Mouse (Mus musculus): ENCODE measurements around the gene Fastkd5. TPM values are rescaled to one million over a fixed set of nuclear protein-coding genes. Genes with fewer than 3 reads are reported as not detected.

Gene Fastkd5
- total and polyA plus RNA-seq, 2 experiments: 2.0 to 6.3 TPM

DNA sequence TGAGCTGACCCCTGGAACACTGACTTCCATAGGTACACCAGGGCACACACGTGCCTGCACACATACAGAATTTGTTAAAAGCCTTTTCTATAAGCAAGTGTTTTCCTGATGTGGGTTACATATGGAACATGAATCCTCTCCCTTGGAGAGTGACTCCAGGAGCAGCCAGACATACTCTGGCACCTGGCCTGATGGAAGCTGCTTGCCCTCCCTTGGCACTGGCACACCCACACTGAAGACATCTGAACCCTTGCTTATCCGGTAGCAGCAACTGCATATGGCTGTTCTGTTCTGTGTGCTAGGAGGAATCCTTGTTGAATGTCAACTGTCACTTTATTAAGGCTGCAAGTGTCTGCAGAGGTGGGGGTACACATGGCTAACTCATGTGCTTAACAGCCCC, 38.8 kb downstream of the Fastkd5 start:
- DNase-seq (ENCODE audit: extremely low read depth, low read depth, low spot score): no peak
- H3K36me3 ChIP-seq (ENCODE audit: control insufficient read depth, insufficient read depth, low read length): peaks cover 8% of the 10 kb centered on the region
- H3K79me2 ChIP-seq (ENCODE audit: control insufficient read depth, insufficient read depth, low read length): no peaks in the 10 kb centered on the region
- 95% methylated on average over 2 of the region's 2 CpGs for WGBS
- no peak overlapping the region for H3K27ac ChIP-seq (replicated peaks; ENCODE audit: insufficient read depth, low read depth, low read length)
- H3K9ac ChIP-seq (ENCODE audit: low read depth, low read length): no peak overlapping the region
- no peaks in the 10 kb centered on the region for H3K27me3 ChIP-seq (ENCODE audit: control insufficient read depth, insufficient read depth, low read length)
- H3K4me1 ChIP-seq (ENCODE audit: control insufficient read depth, insufficient read depth, low read length): no peaks in the 10 kb centered on the region
- H3K4me3 ChIP-seq (ENCODE audit: insufficient read depth, low read depth, low read length): no peak overlapping the region
- no peak for TF ChIP-seq POLR2A (IDR thresholded peaks at IDR 0.05; ENCODE audit: extremely low read depth, insufficient read depth, low read length)
- no peak for TF ChIP-seq CTCF (IDR thresholded peaks at IDR 0.05; ENCODE audit: low read depth, low read length)

DNA sequence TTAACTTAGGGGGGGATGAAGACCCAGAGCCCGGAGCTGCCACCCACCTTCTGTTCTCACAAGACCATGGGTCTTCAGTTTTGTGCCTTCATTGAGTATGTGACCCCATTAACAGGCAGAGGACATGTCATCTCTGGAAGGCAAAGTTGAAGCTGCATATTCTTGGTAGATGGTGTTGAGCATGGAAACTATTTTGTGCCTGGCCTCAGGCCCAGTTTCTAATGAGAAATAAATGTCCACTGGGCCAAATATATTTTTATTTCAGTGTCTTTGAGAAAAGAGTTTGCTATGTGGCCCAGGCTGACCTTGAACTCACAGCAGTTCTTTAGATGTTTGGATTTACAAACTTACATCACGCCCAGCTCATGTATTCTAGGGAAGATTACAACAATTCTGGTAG, 40.1 kb downstream of the Fastkd5 start:
- Histone ChIP-seq H3K9ac (ENCODE audit: low read depth, low read length) (no peak overlapping the region), H3K27me3 (ENCODE audit: control insufficient read depth, insufficient read depth, low read length) (no peaks in the 10 kb centered on the region), H3K27ac (replicated peaks; ENCODE audit: insufficient read depth, low read depth, low read length) (no peak overlapping the region), H3K4me1 (ENCODE audit: control insufficient read depth, insufficient read depth, low read length) (no peaks in the 10 kb centered on the region), H3K36me3 (ENCODE audit: control insufficient read depth, insufficient read depth, low read length) (peaks cover 2% of the 10 kb centered on the region; the same call in 1 of the 2 replicates), H3K79me2 (ENCODE audit: control insufficient read depth, insufficient read depth, low read length) (no peaks in the 10 kb centered on the region), H3K4me3 (ENCODE audit: insufficient read depth, low read depth, low read length) (no peak overlapping the region)
- 84% methylated on average over 2 of the region's 2 CpGs for WGBS
- TF ChIP-seq POLR2A (IDR thresholded peaks at IDR 0.05; ENCODE audit: extremely low read depth, insufficient read depth, low read length) (no peak), CTCF (IDR thresholded peaks at IDR 0.05; ENCODE audit: low read depth, low read length) (no peak)
- no peak for DNase-seq (ENCODE audit: extremely low read depth, low read depth, low spot score)

DNA sequence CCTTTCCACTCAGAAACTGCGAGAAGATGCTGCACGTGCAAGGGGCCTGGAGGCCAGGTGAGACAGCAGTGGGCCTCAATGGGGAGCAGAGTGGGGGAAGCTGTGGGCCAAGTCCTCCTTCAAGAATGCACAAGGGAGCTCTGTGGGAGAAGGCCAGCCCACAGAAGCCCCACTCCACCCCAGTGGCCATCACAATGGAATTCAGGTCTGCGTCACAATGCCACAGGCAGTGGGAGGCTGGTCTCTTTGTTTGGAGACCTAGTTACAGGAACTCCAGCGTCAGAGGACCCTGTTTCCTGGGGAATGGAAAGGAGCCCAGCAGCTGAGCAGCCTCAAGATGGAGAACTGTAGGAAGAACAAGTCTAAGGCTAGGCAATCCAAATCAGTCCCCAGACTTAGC, 40.7 kb downstream of the Fastkd5 start:
- no peak for DNase-seq (ENCODE audit: extremely low read depth, low read depth, low spot score)
- no peak for TF ChIP-seq CTCF (IDR thresholded peaks at IDR 0.05; ENCODE audit: low read depth, low read length)
- no peak for TF ChIP-seq POLR2A (IDR thresholded peaks at IDR 0.05; ENCODE audit: extremely low read depth, insufficient read depth, low read length)
- no peak overlapping the region for H3K4me3 ChIP-seq (ENCODE audit: insufficient read depth, low read depth, low read length)
- H3K79me2 ChIP-seq (ENCODE audit: control insufficient read depth, insufficient read depth, low read length): no peaks in the 10 kb centered on the region
- H3K9ac ChIP-seq (ENCODE audit: low read depth, low read length): no peak overlapping the region
- no peak overlapping the region for H3K27ac ChIP-seq (replicated peaks; ENCODE audit: insufficient read depth, low read depth, low read length)
- 81% methylated on average over 4 of the region's 4 CpGs for WGBS
- H3K4me1 ChIP-seq (ENCODE audit: control insufficient read depth, insufficient read depth, low read length): no peaks in the 10 kb centered on the region
- H3K36me3 ChIP-seq (ENCODE audit: control insufficient read depth, insufficient read depth, low read length): no peaks in the 10 kb centered on the region
- no peaks in the 10 kb centered on the region for H3K27me3 ChIP-seq (ENCODE audit: control insufficient read depth, insufficient read depth, low read length)

DNA sequence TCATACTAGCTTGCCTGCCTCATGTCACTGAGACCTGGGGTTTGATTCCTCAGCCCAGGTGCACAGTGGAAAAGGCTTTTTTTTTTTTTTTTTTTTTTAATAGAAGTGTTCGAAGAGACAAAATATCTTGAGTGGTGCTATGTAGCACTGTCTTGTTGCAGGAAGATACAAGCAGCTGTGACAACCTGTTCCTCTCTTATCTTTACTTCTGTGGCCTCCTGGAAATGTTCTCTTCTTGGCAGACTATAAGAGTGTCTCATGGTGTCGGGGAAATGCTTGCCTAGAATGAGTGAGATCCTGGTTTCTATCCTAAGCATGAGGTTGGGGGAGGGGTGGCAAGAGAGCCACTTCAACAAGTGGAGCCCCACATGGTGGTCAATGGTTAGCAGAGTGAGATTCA, 41.5 kb downstream of the Fastkd5 start:
- 67% methylated on average over 2 of the region's 2 CpGs for WGBS
- no peak for TF ChIP-seq POLR2A (IDR thresholded peaks at IDR 0.05; ENCODE audit: extremely low read depth, insufficient read depth, low read length)
- TF ChIP-seq CTCF (IDR thresholded peaks at IDR 0.05; ENCODE audit: low read depth, low read length): no peak
- H3K9ac ChIP-seq (ENCODE audit: low read depth, low read length): no peak overlapping the region
- no peaks in the 10 kb centered on the region for H3K79me2 ChIP-seq (ENCODE audit: control insufficient read depth, insufficient read depth, low read length)
- no peak overlapping the region for H3K4me3 ChIP-seq (ENCODE audit: insufficient read depth, low read depth, low read length)
- DNase-seq (ENCODE audit: extremely low read depth, low read depth, low spot score): no peak
- H3K4me1 ChIP-seq (ENCODE audit: control insufficient read depth, insufficient read depth, low read length): no peaks in the 10 kb centered on the region
- H3K27ac ChIP-seq (replicated peaks; ENCODE audit: insufficient read depth, low read depth, low read length): no peak overlapping the region
- no peaks in the 10 kb centered on the region for H3K27me3 ChIP-seq (ENCODE audit: control insufficient read depth, insufficient read depth, low read length)
- no peaks in the 10 kb centered on the region for H3K36me3 ChIP-seq (ENCODE audit: control insufficient read depth, insufficient read depth, low read length)

DNA sequence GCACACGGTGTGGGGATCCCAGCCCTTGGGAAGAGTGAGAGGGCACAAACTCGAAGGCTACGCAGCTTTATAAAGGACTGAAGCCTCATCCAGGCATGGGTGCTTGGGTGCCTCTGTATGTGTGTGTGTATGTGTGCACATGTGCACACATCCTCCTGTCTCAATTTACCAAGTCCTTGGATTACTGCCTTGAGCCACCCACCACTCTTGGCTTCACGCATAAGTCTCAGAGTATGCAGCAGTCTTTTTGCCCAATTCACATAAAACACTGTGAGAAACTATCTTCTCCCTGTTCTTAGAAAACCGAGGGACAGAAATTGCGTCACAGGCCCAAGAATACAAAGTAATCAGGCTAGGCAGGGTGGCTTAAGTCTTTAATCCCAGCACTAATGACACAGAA, 43.8 kb downstream of the Fastkd5 start:
- no peak overlapping the region for H3K4me3 ChIP-seq (ENCODE audit: insufficient read depth, low read depth, low read length)
- WGBS: 85% methylated on average over 6 of the region's 6 CpGs
- no peak overlapping the region for H3K9ac ChIP-seq (ENCODE audit: low read depth, low read length)
- TF ChIP-seq CTCF (IDR thresholded peaks at IDR 0.05; ENCODE audit: low read depth, low read length): no peak
- H3K79me2 ChIP-seq (ENCODE audit: control insufficient read depth, insufficient read depth, low read length): no peaks in the 10 kb centered on the region
- H3K27ac ChIP-seq (replicated peaks; ENCODE audit: insufficient read depth, low read depth, low read length): no peak overlapping the region
- no peak for DNase-seq (ENCODE audit: extremely low read depth, low read depth, low spot score)
- H3K27me3 ChIP-seq (ENCODE audit: control insufficient read depth, insufficient read depth, low read length): peaks cover 7% of the 10 kb centered on the region
- no peaks in the 10 kb centered on the region for H3K4me1 ChIP-seq (ENCODE audit: control insufficient read depth, insufficient read depth, low read length)
- H3K36me3 ChIP-seq (ENCODE audit: control insufficient read depth, insufficient read depth, low read length): no peaks in the 10 kb centered on the region

DNA sequence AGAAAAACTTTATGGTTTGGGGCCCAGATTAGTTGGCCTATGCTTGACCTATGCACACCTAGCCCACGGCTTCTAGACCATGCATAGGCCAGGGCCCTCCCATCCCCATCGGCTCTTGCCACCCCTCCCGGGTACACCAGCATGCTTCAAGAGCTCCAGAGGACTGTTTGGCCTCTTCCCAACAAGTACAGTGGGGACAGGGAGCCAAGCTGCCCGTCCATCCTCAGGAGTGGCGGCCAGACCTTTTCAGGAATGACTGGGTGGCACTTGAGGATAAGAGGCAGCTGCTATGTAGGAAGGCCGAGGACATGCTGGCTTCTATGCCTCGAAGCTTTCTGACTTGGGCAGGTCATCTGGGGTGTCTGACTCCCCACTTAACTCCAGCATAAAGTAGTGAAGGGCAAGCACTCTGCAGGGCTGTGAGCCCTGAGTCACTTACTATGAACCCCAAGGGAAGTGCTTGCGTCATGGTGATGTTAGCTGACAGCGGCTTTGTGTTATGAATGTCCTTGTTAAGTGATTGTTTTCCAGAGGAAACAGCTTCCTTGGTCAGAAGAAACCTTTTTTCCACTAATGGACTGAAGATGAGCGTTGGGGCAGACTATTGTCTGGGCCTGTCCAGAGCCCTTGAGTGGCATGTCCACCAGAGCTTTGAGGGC, 45.8 kb downstream of the Fastkd5 start:
- H3K4me1 ChIP-seq (ENCODE audit: control insufficient read depth, insufficient read depth, low read length): no peaks in the 10 kb centered on the region; the same call in 1 of the 2 replicates
- H3K36me3 ChIP-seq (ENCODE audit: control insufficient read depth, insufficient read depth, low read length): no peaks in the 10 kb centered on the region
- peaks cover 9% of the 10 kb centered on the region for H3K27me3 ChIP-seq (ENCODE audit: control insufficient read depth, insufficient read depth, low read length)
- H3K27ac ChIP-seq (replicated peaks; ENCODE audit: insufficient read depth, low read depth, low read length): no peak overlapping the region
- no peaks in the 10 kb centered on the region for H3K79me2 ChIP-seq (ENCODE audit: control insufficient read depth, insufficient read depth, low read length)
- no peak overlapping the region for H3K9ac ChIP-seq (ENCODE audit: low read depth, low read length)
- WGBS: 90% methylated on average over 10 of the region's 10 CpGs
- no peak overlapping the region for H3K4me3 ChIP-seq (ENCODE audit: insufficient read depth, low read depth, low read length)
- no peak for DNase-seq (ENCODE audit: extremely low read depth, low read depth, low spot score)
- no peak for TF ChIP-seq POLR2A (IDR thresholded peaks at IDR 0.05; ENCODE audit: extremely low read depth, insufficient read depth, low read length)
- TF ChIP-seq CTCF (IDR thresholded peaks at IDR 0.05; ENCODE audit: low read depth, low read length): no peak

Data from liver, adult 2 months (tissue).